Mouse (Mus musculus) embryonic facial prominence, embryonic 14.5 days (tissue): Measurements from ENCODE around the gene Cela2a. TPM values are rescaled to one million over a fixed set of nuclear protein-coding genes. Genes with fewer than 3 reads are reported as not detected.
A peak's percentile ranks its signal among the peaks of the same experiment; 100 is the strongest.

Experiments
- ATAC-seq: fragments of 200-750 bp; cut with Nextera tagmentation; 2 replicates; pipeline ENCODE4 v1.8.0; 2017; ENCODE audit warnings: low read depth, moderate number of reproducible peaks, moderate TSS enrichment
- DNase-seq: peaks from one replicate; pipeline ENCODE4 v3.0.0-alpha.2; 2015; ENCODE audit warnings: low spot score
- H3K27ac ChIP-seq: fragments of 300-500 bp; sonication (generic); replicated peaks from 2 replicates; pipeline ENCODE4 v1.5.1; 2014; ENCODE audit warnings: low read depth, mild to moderate bottlenecking, low read length, moderate library complexity
- H3K27me3 ChIP-seq: fragments of 300-500 bp; sonication (generic); replicated peaks from 2 replicates; pipeline ENCODE4 v1.6.1; 2014; ENCODE audit warnings: low read length; ENCODE audit not compliant: control insufficient read depth, insufficient read depth
- H3K36me3 ChIP-seq: fragments of 300-500 bp; sonication (generic); 2 replicates; pipeline ENCODE4 v1.6.1; 2014; ENCODE audit warnings: low read length, mixed read lengths; ENCODE audit not compliant: control insufficient read depth, insufficient read depth
- H3K4me1 ChIP-seq: fragments of 300-500 bp; sonication (generic); 2 replicates; pipeline ENCODE4 v1.6.1; 2014; ENCODE audit warnings: antibody characterized with exemption, low read length; ENCODE audit not compliant: control insufficient read depth, insufficient read depth
- H3K4me2 ChIP-seq: fragments of 300-500 bp; sonication (generic); 2 replicates; pipeline ENCODE4 v1.6.1; 2014; ENCODE audit warnings: low read depth, mild to moderate bottlenecking, low read length, moderate library complexity, mixed read lengths
- H3K4me3 ChIP-seq: fragments of 300-500 bp; sonication (generic); 2 replicates; pipeline ENCODE4 v1.5.1; 2014; ENCODE audit warnings: low read depth, mild to moderate bottlenecking, low read length
- H3K9ac ChIP-seq: fragments of 300-500 bp; sonication (generic); 2 replicates; pipeline ENCODE4 v1.6.1; 2014; ENCODE audit warnings: low read depth, mild to moderate bottlenecking, low read length, moderate library complexity, mixed read lengths
- H3K9me3 ChIP-seq: fragments of 300-500 bp; sonication (generic); 2 replicates; pipeline ENCODE4 v1.6.1; 2016; ENCODE audit warnings: low read length; ENCODE audit not compliant: control insufficient read depth
- WGBS: fragments of 180-500 bp; shearing (Covaris S2); extraction: QIAGEN DNeasy Blood & Tissue Kit; methylation state at CpG from one replicate; pipeline ENCODE4 v1.1.7; 2014; 5-methylcytosine and 5-hydroxymethylcytosine counted together
- polyA plus RNA-seq: library from polyadenylated mRNA; unstranded; fragments of >200 nt; fragmentation: Nextera tagmentation; extraction: Ambion mirVana; gene quantifications from 2 replicates; pipeline ENCODE4 v1.2.1, GENCODE M21; 2014

Cela2a gene
- polyA plus RNA-seq, 1 experiment from 2014 or later: not detected

GRCm38 (mm10) chr4:141819316-141819715 lies 6.6 kb downstream of the Cela2a start:
- Histone ChIP-seq H3K4me3 (no peak overlapping the region), H3K9ac (no peak overlapping the region), H3K9me3 (no peaks in the 10 kb centered on the region), H3K36me3 (0 out of 2 replicates have a peak, but pooled peaks cover 10% of the 10 kb centered on the region), H3K4me1 (no peaks in the 10 kb centered on the region), H3K27me3 (no peaks in the 10 kb centered on the region), H3K27ac (no peak overlapping the region), H3K4me2 (no peak overlapping the region)
- no peak for ATAC-seq
- 91% methylated on average over 7 of the region's 7 CpGs for WGBS
- no peak for DNase-seq

- ATAC-seq (no peak), DNase-seq (no peak)
- no peak overlapping the region for H3K4me2 ChIP-seq
- no peaks in the 10 kb centered on the region for H3K27me3 ChIP-seq
- H3K9ac ChIP-seq: no peak overlapping the region
- H3K27ac ChIP-seq: no peak overlapping the region
- no peak overlapping the region for H3K4me3 ChIP-seq
- WGBS: 84% methylated on average over 13 of the region's 13 CpGs
- no peaks in the 10 kb centered on the region for H3K4me1 ChIP-seq
- 0 out of 2 replicates have a peak, but pooled peaks cover 10% of the 10 kb centered on the region for H3K36me3 ChIP-seq
- H3K9me3 ChIP-seq: no peaks in the 10 kb centered on the region
Observed at GRCm38 (mm10) chr4:141818861-141819260, 7.1 kb downstream of the Cela2a start.

GRCm38 (mm10) chr4:141817706-141818105 lies 8.3 kb downstream of the Cela2a start:
- no peak overlapping the region for H3K9ac ChIP-seq
- no peak for ATAC-seq
- H3K4me3 ChIP-seq: no peak overlapping the region
- 59% methylated on average over 10 of the region's 10 CpGs for WGBS
- H3K27me3 ChIP-seq: no peaks in the 10 kb centered on the region
- H3K4me1 ChIP-seq: no peaks in the 10 kb centered on the region
- H3K4me2 ChIP-seq: no peak overlapping the region
- H3K27ac ChIP-seq: no peak overlapping the region
- no peak for DNase-seq
- no peaks in the 10 kb centered on the region for H3K9me3 ChIP-seq
- H3K36me3 ChIP-seq: peaks cover 20% of the 10 kb centered on the region

GRCm38 (mm10) chr4:141816776-141817655 lies 8.9 kb downstream of the Cela2a start:
- Histone ChIP-seq H3K36me3 (peaks cover 27% of the 10 kb centered on the region), H3K27me3 (no peaks in the 10 kb centered on the region), H3K4me3 (no peak overlapping the region), H3K4me2 (no peak overlapping the region), H3K9ac (no peak overlapping the region), H3K27ac (no peak overlapping the region), H3K9me3 (no peaks in the 10 kb centered on the region), H3K4me1 (no peaks in the 10 kb centered on the region)
- 58% methylated on average over 14 of the region's 14 CpGs for WGBS
- no peak for ATAC-seq
- no peak for DNase-seq

GRCm38 (mm10) chr4:141816267-141816666 lies 9.7 kb downstream of the Cela2a start:
- Histone ChIP-seq H3K4me2 (no peak overlapping the region), H3K27me3 (no peaks in the 10 kb centered on the region), H3K4me3 (no peak overlapping the region), H3K4me1 (no peaks in the 10 kb centered on the region), H3K9me3 (no peaks in the 10 kb centered on the region), H3K27ac (no peak overlapping the region), H3K36me3 (peaks cover 35% of the 10 kb centered on the region), H3K9ac (no peak overlapping the region)
- DNase-seq: peak; percentile 30
- 79% methylated on average over 7 of the region's 7 CpGs for WGBS
- ATAC-seq: peak; percentile 64; the same call in 1 of the 2 replicates

- no peak for ATAC-seq
- peaks cover 79% of the 10 kb centered on the region for H3K36me3 ChIP-seq
- 97% methylated on average over 7 of the region's 7 CpGs for WGBS
- no peak overlapping the region for H3K27ac ChIP-seq
- no peaks in the 10 kb centered on the region for H3K27me3 ChIP-seq
- H3K4me1 ChIP-seq: no peaks in the 10 kb centered on the region
- no peak overlapping the region for H3K4me2 ChIP-seq
- no peaks in the 10 kb centered on the region for H3K9me3 ChIP-seq
- no peak for DNase-seq
- H3K9ac ChIP-seq: no peak overlapping the region
- no peak overlapping the region for H3K4me3 ChIP-seq
Observed at GRCm38 (mm10) chr4:141811375-141811774, 14.6 kb downstream of the Cela2a start.

- H3K27ac ChIP-seq: no peak overlapping the region
- H3K36me3 ChIP-seq: peaks cover 81% of the 10 kb centered on the region
- no peak for ATAC-seq
- no peak overlapping the region for H3K4me2 ChIP-seq
- no peak overlapping the region for H3K4me3 ChIP-seq
- DNase-seq: no peak
- no peaks in the 10 kb centered on the region for H3K27me3 ChIP-seq
- no peak overlapping the region for H3K9ac ChIP-seq
- WGBS: 92% methylated on average over 2 of the region's 2 CpGs
- H3K9me3 ChIP-seq: no peaks in the 10 kb centered on the region
- no peaks in the 10 kb centered on the region for H3K4me1 ChIP-seq
Observed at GRCm38 (mm10) chr4:141810975-141811374, 15.0 kb downstream of the Cela2a start.

- H3K4me3 ChIP-seq: no peak overlapping the region
- H3K36me3 ChIP-seq: peaks cover 85% of the 10 kb centered on the region
- H3K9me3 ChIP-seq: no peaks in the 10 kb centered on the region
- WGBS: 81% methylated on average over 8 of the region's 8 CpGs
- H3K9ac ChIP-seq: no peak overlapping the region
- peak; percentile 71 for DNase-seq
- no peaks in the 10 kb centered on the region for H3K27me3 ChIP-seq
- H3K27ac ChIP-seq: no peak overlapping the region
- no peaks in the 10 kb centered on the region for H3K4me1 ChIP-seq
- no peak for ATAC-seq
- no peak overlapping the region for H3K4me2 ChIP-seq
Observed at GRCm38 (mm10) chr4:141809850-141810464, 16.0 kb downstream of the Cela2a start.
